Mouse (Mus musculus) monocyte, adult 2 months (primary cell): ENCODE measurements around the gene Lbx2.

Source experiments
- DNase-seq, 2 experiments: peaks; one replicate each; pipeline ENCODE4 v3.0.0; 2022; ENCODE audit warnings: low spot score in 2 of 2, low read depth in 1 of 2

Lbx2 gene

GRCm38 (mm10) chr6:83132176-83132919 lies 46.2 kb downstream of the Lbx2 start:
- DNase-seq: no peak

DNA sequence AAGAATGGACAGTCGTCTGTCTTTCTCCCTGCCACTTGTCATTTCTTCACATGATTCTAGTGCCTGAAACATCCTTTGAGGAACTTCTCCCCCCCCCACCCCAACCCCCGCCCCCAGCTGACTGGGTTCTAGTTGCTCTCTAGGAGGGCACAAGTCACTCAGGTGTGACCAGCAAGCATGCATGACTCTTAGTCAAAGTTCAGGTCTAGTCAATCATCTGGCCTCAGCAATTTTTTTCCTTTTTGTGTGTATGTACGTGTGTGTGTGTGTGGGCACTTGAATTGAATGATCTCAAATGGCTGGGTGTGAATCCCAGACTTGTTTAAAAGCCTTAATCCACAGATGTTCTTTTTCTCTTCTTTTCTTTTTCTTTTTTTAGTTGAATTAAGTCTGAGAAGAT lies 48.1 kb downstream of the Lbx2 start:
- DNase-seq: no peak

DNA sequence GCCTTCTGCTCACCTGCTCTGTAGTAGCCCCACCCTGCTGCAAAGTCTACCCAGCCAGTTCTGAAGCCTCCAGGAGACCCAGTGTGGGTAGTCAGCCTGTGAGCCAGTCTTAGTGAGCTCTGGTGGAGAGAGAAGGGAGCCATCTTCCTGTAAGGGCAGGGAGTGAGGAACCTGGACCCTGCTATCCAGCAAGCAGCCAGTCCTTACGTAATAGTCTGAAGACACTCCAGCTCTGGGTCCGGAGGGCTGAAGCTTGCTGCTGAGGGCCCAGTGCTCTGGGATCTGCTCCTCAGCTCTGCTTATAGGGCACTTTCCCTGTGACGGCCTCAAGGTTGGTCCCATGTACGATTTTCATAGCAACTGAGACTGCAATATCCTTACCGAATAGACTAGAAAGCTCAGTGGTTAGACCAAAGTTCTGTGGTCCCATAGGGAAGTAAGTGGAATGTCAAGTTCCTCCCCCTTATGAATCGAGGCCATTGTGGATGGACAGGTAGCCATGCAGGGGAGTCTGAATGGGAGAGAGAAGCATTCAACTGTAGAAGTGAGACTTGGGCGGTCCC lies 48.9 kb downstream of the Lbx2 start, which contains the start of gene Rtkn:
TSS of gene Rtkn (plus strand) at position 513 of the 563 bp plus-strand sequence.
- DNase-seq: no peak

DNA sequence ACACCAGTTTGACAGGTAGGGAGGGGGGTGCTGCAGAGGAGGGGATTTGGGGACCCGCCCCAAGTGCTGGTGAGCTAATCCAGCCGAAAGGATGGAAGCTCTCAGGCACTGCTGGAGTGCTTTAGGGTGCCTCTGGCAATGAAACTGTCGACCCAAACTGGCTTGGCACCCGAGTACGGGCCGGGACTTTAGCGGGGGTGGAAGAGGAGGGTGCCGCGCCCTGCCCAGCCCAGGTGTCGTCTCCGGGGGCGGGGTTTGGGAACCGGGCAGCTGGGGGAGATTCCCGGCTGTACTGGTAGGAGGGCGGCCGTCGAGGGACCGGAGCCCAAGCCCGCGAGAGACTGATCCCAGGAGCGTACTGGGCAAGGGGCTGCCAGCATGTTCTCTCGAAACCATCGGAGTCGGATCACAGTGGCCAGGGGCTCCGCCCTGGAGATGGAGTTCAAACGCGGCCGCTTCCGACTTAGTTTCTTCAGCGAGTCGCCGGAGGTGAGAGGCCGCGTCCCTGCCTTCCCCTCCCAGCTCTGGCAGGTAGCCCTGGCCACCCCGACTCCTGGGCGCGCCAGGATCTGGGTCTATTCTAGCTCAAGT lies 49.5 kb downstream of the Lbx2 start:
- DNase-seq: no peak

- DNase-seq: no peak
These were observed 50.2 kb downstream of the Lbx2 start for GRCm38 (mm10) chr6:83136291-83136880.

DNA sequence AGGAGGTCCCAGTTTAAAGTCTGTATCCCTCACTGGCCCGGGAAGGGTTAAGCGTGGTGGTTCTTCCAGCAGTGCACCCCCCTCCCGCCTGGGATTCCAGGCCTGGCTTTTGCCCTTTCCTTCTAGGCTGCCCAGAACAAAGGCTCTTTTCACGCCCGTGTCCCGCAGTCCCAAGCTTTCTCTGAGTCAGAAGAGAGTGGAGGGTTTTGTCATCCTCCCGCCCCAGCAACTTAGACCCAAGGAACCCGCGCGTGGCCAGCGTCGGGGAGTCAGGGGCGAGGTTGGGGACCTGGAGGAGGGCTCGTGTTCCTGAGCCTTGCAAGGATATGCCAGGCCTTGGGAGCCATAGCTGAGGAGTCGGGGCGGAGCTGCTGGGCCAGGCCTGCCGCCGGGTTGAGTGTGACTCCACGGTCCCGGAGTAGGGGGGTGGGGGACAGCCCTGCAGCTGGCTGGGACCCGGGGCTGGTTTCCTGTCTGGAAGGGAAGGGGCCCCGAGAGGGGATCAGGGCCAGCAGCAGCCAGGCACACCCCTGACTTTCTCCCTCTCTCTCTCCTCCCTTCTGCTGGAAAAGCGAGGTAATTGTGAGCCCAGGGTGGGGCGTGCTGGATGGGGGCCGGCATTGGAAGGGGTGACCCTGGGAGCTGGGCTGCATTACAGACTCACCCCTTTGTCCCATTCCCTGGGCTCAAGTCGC lies 50.9 kb downstream of the Lbx2 start:
- no peak for DNase-seq

- DNase-seq: no peak
These were observed 51.4 kb downstream of the Lbx2 start for GRCm38 (mm10) chr6:83137576-83137950.
